Mouse (Mus musculus): Measurements from ENCODE around the gene Foxp3.

The Foxp3 gene

DNA sequence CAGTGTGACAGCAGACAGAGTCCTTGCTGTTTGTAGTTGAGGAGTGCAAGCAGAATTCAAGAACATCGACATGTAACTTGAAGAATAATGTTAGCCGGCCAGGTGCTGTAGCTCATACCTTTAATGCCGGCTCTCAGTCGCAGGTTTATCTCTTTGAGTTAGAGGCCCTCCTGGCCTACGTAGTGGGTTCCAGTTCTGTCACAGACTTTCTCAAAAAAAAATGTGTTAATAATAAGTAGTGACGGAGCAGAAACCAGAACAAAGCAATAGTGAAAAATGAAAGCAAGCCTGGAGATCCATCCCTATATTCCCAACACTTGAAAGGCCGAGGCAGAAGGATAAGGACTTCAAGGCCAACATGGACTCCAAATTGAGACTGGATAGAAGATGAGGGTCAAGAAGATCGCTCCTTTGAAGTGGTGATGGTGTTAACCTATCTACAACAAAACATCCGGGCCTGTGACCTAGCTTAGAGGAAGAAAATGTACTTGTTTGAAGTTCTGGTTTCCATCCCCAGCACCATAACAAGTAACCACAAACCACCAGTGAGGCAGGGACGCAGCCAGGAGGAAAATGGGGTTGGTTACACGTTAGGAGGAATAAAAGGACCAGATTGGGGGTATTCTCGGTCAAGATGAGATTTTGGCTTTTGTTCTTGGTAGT is 44.6 kb downstream of the Foxp3 start:
- peak; percentile 1 for DNase-seq

DNA sequence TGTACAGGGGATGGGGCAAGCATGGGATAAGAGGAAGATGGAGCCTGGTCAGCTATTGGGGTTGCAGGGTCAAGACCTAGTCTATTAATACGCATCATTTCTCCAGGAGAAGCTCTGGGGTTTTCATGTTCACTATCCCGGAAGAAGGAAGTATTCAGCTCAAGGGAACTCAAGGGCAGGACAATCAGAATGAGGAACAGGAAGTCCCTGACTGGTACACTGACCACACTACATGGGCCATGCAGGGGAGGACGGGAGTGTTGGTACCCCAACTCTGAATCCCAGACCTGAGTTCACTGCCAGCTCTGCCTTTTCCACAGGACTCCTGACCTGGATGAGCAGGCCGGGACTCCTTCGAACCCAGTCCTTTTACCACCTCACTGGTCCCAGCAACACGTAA is 59.1 kb downstream of the Foxp3 start:
- DNase-seq: no peak

DNA sequence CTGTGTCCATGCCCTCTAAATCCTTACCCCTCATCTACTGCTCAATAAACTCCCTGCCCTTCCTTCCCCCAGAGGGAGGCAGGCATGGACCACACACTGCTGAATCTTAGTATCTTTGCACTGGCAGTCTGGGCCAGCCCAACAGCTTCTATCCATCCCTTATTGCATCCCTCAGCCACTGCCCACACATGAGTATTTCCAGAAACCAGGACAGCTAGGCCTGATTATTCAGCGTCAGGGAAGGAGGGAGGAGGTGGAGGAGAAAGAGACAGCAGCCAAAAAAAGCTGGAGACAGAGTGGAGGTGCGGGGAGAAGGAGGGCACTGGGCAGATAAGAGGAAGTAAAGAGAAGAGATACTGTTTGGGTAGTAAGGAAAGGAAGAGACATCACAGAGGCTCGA is 61.7 kb downstream of the Foxp3 start:
- no peak for DNase-seq

DNA sequence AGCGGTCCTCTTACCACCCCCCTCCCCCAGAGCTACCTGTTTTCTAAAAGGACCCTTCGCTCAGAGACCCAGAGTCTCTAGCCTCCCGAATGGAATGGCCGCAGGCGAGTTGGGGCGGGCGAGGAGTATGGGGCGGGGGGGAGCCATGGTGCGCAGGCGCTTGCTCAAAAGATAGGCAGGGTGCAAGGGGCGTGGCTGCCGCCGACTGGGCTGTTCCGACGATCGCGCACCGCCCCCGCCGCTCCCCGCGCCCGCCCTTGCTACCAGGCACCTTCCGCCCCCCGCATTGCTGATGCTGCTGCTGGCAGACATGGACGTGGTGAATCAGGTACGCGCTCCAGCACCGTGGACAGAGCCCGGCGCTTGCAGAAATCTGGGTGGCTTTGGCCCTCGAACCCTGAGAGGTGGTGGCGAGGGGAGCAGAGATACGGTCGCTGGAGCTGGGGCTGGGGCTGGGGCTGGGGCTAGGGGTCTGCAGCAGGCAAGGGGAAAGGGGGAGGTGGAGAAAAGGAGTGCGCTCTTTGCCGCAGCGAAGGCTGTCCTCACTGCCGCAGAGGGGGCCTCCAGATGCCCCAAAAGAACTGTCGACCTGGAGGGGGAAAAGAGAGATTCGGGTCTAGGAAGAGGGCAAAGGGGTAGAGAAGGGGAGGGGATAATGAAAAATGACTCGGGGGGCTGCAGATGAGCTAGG is 65.1 kb downstream of the Foxp3 start, which contains the start of gene Syp:
Gene Syp, plus strand, starts transcription at position 71 of the 691 bp plus-strand sequence.
- DNase-seq: peak; percentile 90

DNA sequence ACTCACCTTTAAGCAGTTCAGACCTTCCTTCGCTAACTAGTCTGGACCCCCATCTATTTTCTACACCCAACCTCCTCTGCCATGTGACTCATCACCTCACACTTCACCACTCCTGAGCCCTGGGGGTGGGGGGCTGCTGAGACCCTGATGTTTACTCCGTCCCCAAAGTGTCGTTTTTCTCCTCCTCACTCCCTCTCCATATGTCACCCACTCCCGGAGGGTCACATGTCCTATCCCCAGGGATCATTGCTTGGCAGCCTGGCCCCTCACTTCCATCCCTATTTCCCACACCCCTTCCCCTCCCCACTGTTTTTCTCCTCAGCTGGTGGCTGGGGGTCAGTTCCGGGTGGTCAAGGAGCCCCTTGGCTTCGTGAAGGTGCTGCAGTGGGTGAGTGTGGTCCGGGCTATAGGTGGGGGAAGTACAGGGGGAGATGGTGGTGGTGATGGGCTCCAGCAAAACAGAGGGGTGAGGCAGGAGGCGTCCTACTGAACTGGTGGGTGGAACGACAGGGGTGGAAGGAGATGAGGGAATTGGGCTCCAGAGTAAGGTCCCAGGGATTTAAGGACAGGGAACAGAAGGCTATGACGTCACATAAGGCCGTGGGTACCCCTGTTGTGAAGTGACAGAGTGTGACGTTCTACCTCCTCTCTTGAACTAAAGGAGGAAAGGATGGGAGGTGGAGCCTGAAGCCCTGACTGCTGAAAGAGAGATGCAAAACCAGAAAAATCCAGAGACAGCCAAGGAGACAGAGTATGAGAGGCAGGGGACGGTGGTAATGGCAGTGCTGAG is 66.3 kb downstream of the Foxp3 start:
- DNase-seq: no peak

DNA sequence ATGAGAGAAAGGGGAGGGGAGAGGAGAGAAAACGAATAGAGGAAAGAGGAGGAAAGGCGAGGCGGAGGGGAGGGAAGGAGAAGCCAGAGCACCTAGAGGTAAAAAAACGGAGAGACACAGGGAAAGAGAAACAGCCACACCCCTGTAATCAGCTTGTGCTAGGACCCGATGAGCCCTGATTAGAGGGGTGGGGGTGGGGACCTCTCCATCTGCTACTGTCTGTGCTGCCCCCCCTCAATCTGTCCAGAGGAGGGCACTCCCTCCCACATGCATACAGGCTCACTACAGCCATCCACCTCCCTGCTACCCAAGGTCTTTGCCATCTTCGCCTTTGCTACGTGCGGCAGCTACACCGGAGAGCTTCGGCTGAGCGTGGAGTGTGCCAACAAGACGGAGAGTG is 67.3 kb downstream of the Foxp3 start:
- no peak for DNase-seq
